Mouse (Mus musculus): ENCODE measurements around the gene Pdzph1. TPM values are rescaled to one million over a fixed set of nuclear protein-coding genes. Genes with fewer than 3 reads are reported as not detected.

Gene Pdzph1
- total RNA-seq (2017), result 0.34 and 4.0 TPM in 2 replicates

DNA sequence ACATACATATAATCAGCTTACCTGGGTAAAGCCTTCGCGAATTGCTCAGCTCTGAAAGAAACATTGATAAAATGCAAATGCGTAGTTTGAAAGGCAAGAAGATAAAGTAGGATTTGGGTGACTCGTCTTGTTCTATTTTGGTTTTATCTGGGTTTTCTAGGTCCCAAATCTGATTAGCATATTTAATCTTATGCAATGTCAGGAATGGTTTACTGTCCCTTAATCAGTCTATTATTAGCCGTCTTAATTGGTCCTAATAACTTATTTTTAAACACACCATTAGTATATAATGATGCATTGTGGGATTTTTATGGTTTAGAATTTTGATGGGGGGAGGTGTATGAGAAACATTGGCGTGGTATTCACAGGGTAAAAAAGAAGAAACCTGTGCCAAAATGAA is at the start of gene Pdzph1:
Pdzph1 (minus strand) TSS at position 101 of the 400 bp plus-strand sequence.
- no peak for ATAC-seq (replicated peaks; ENCODE audit: low read depth, poor library complexity, severe bottlenecking)

DNA sequence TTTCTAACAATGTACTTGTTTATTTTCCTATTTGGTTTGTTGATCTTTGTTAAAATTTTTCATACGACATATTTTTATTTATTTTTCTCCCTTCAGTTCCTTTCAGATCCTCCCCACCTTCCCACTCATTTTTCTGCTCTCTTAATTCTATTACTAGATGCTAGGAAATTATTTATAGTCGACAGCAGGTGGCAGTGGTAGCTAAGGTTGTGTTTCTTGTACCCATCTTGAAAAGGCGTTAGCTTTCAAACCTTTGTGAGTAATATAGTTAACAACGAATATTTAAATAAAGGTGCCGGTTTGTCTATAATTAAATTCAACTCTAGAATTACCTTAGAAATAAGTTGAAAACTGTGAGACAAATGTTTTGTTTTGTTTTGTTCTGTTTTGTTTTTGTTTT is 48.6 kb upstream of the Pdzph1 start:
- ATAC-seq (replicated peaks; ENCODE audit: low read depth, poor library complexity, severe bottlenecking), result peak; percentile 89

DNA sequence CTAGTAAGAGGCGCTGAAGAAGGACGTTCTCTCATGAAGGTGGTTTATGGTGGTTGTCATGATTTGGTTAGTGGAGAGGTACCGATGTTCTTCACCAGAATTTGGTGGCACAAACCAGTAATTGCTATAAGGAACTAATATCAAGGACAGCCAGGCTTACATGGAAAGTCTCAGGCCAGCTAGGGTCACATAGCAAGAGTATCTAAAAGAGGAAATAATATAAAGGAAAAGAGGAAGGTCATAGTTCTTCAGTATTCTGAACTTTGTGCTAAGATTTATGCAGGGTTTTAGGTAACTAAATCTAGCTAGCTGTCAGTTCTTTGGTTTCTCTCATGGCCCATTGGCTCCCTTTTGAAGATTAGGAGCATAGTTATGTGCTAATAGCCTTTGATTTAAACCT is 42.3 kb upstream of the Pdzph1 start:
- peak; percentile 68 for ATAC-seq (replicated peaks; ENCODE audit: low read depth, poor library complexity, severe bottlenecking)

DNA sequence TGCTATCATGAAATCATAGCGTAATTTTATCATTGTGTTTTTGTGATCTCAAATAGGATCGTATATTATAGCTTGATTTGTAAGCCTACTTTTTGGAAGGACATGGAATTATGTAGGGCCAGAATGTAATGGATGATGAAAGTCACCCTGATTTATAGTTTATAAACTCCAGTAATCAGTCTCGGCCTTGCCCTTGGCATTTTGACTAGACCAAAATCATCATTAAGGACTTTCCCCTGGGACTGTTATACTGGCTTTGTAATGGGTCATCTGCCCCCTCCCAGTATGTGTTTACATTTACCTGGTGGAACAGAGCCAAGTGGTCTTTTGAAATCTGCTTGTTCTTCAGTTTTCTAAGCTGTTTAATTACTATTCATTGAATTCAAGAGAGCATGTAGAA is 35.2 kb upstream of the Pdzph1 start:
- ATAC-seq (replicated peaks; ENCODE audit: low read depth, poor library complexity, severe bottlenecking), result no peak

DNA sequence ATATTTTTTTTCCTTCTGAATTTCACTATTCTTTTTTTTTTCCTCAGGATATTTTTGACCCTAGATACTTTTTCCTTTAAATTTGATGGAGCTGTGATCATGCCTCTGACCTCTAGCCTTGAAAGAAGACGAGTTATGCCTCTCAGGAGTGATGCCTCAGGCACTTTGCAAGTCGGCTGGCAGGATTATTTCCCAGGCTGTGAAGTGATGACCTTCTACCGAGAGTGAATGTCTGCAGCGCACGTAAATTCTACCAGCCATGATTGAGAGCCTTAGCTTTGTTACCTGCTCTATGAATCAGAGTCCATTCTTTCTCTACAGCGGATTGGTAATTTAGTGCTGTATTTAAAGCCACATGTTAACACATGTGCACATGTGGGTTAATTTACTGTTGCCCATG is 33.3 kb upstream of the Pdzph1 start:
- no peak for ATAC-seq (replicated peaks; ENCODE audit: low read depth, poor library complexity, severe bottlenecking)

DNA sequence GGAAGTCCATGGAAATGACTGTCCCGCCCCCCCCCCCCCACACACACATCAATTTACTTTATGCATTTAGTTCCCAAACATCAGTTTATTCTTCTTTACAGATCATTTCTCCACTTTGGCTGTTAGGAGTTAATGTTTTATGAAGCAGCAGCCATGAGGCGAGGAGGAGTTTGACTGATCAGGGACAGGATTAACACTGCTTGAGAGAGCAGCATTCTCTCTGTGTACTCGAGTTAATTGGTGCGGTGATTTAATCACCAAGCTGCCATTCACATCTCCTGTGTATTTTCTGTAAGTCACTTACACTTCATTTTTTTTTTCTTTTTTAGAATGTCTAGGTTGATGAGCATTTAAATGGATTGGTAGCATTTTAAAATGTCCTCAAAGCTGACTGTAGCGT is 32.8 kb upstream of the Pdzph1 start:
- no peak for ATAC-seq (replicated peaks; ENCODE audit: low read depth, poor library complexity, severe bottlenecking)

DNA sequence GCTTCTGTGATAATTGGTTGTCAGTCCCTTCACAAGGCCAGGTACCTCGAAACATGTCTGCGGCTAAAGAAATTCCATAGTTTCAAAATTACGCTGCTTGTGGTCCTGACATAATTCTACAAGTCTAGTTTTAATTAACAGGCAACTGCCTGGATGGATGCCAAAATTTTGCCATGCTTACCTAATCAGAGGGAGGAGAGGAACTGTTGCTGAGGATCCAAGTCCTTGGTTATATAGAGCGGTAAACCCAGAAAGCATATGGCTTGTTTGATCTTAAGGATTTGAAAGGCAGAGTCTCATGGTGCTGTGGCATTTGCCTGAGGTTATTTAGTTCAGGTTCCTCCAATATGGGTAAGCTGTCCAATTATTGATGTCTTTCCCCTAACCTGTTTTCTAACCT is 27.5 kb upstream of the Pdzph1 start:
- ATAC-seq (replicated peaks; ENCODE audit: low read depth, poor library complexity, severe bottlenecking), result no peak

DNA sequence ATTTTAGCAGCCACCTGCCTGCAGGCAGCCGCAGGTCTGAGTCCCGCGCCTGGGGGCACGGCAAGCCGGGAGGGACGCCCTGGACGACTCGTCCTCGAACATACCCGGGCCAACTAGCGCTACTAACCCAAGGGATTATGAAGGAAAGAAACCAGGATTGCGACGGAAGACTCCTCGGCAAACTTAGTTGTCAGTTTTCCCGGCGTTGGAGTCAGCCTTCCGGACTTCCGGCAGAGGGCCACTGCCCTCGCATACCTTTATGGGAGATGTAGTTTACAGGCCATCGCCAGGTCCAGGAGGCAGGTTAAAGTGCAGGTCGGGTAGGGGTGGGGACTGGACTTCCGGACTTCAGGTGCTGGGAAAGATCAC is 21.9 kb upstream of the Pdzph1 start, which contains the start of gene Nudt12:
Nudt12 (minus strand) TSS at position 282 of the 369 bp plus-strand sequence.
- peak; percentile 71 for ATAC-seq (replicated peaks; ENCODE audit: low read depth, poor library complexity, severe bottlenecking)

DNA sequence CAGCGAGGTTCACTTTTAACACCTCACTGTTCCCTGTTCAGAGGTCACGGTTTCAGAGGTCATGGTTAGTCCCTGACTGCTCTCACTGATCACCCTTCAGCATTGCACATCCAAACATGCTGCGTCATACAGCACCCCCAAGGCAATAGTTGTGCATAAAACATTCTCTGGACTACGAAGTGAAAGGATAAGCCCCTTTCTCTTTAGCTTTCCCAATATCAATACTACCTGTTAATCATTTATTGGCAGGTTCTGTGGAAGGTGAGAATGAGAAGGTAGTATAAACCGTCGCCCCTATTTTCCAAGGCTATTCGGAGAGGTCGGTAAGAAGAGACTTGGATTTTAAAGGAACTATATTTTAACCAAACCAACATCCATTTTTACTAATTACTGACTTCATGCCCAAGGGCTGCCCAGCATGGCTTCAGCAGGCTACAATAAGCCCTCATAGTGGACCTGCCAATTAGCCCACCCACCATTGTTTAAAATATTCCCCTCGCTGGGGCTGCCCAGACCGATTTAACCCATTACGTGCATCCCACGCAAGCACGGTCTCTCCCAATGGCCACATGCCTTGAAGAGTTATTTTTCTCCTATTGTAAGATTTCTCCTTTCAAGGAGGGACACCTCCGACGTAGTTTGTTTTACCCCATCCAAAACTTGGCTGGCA is 21.4 kb upstream of the Pdzph1 start:
- ATAC-seq (replicated peaks; ENCODE audit: low read depth, poor library complexity, severe bottlenecking), result peak; percentile 75

DNA sequence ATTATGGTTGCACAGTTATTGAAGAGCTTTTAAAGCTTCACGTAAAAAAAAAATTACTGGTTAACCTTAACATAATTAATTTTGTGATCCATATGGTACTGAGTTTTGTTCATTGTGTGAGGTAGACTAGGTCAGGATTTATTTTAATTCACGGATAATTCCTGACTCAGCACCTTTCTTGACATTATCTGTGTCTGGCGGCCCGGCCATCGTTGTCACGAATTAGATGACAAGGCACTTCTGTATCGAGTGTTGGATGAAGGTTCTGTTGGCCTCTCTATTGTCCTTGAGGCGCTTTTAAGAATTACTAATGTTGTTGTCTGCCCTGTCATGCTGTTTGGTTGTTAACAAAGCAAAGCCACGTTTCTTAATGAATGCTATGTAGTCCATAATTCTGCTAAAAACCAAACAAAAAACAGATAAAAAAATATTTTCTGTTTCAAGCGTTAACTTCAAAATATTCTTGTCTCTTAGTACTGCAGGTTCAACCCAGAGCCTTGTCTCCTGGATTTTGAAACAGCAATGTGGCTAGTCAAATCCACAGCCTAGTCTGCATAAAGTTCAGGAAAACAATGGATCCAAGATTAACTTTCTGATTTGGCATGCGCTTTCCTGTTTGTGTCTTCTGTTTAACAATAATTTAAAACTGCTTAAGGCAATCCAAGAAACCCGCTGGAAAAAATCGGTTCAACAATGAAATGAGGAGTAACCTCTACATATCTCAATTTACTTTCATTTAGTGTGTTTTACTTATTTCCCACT is 20.6 kb upstream of the Pdzph1 start:
- no peak for ATAC-seq (replicated peaks; ENCODE audit: low read depth, poor library complexity, severe bottlenecking)

DNA sequence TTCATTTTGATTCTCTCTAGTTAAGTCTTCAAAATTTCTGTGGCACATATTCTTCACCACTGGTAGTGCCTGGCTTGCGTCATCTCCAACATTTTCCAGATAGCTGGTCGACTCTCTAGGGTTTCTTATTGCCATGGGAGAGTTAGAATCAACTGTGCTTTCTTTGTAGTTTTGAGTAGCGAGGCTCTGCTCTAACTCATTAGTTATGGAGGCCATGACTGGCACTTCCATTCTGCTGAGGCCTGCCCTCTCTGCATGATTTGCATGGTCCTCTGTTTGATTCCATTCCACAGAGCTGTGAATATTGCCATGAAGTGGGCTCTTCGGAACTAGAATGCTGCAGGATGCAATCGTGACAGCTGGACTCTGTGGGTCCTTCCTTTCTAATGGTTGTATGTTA is 17.9 kb downstream of the Pdzph1 start:
- no peak for ATAC-seq (replicated peaks; ENCODE audit: low read depth, poor library complexity, severe bottlenecking)

DNA sequence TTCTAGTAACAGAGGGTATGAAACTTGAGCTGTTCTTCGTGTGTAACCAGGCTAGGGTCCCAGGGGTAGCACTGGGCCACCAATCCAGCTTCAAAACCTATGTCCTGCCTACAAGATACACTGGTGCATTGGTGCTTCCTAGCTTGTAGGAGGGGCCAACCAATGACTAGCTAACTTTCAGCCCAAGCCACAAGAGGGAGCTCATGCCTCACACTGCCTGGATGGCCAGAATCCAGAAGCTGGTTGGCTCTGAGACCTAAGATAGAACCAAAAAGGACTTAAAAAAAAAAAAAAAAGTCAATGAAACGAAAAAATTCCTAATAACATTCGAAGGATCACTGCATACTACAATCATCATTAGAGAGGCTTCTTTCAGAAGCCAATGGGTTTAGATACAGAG is 31.3 kb downstream of the Pdzph1 start:
- peak; percentile 99 for ATAC-seq (replicated peaks; ENCODE audit: low read depth, poor library complexity, severe bottlenecking)

DNA sequence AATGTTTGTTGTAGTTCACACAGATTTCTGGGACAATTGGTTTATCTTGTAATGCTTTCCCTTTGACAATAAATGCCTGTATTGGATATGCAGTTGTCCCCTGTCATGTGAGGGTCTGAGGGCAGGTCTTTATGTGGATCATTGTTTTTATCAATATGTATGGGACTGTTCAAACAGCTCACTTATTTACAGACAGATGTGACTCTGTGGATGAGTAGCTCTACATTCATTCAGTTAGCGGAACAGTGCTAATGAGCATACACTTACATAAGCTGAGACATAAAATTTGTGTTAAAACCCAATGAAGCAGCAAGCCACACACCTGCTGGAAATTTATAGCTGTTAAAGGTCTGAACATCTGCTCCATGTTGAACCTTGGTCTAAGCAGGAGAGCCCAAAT is 34.1 kb downstream of the Pdzph1 start:
- ATAC-seq (replicated peaks; ENCODE audit: low read depth, poor library complexity, severe bottlenecking), result no peak

DNA sequence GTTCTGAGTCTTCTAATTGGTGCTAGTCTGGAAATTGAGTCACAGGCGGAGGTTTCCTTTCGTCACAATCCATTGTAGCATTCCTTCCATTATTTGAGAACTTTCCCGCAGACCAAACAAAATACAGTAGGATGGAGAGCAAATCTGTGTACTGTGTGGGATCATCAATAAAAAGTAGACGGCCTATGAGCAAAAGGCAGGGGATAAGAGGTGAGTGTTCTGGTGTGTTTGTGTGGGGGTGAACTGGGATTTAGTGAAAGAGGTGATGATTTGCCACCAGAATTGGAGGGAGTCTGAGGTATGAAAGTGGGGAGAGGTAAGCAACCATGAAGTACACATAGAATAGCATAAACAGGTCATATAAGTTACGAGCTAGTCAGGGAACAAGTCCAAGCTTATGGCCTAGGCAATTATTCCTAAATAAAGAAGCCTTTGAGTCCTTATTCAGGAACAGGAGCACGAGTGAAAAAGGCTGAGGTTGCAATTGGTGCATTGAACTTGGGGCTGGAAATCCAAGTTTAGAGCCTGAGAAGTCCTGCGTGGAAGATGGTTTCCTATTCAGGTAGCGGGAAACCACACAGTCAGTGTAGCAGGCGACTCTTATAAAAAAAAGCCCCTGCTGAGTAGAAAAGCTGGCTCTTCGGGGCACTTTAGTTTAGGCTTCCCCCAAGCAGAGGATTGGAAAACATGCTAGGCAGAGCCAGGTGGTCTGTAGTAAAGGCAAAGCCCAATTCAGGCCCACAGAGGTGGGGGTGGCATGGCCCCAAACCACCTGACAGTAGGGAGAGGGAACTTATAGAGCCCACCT is 48.0 kb downstream of the Pdzph1 start:
- ATAC-seq (replicated peaks; ENCODE audit: low read depth, poor library complexity, severe bottlenecking), result no peak

DNA sequence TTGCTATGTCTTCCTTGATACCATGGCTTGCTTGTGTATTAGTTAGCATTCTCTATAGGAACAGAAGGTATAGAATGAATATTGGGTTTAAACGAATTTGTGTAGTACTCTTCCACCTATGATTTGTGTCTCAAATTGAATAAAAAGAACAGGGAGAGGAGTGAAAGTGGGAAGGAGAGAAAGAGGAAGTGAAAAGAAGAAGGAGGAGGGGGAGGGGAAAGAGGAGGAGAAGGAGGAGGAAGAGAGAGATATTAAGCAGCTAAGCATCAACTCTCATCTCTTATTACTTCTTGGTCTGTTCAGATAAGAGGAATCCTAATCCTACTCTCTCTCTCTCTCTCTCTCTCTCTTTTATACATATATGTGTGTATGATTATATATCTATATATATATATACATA is 52.6 kb downstream of the Pdzph1 start:
- 0 out of 2 replicates have a peak, but pooled peaks have one; percentile 39 for ATAC-seq (replicated peaks; ENCODE audit: low read depth, poor library complexity, severe bottlenecking)

DNA sequence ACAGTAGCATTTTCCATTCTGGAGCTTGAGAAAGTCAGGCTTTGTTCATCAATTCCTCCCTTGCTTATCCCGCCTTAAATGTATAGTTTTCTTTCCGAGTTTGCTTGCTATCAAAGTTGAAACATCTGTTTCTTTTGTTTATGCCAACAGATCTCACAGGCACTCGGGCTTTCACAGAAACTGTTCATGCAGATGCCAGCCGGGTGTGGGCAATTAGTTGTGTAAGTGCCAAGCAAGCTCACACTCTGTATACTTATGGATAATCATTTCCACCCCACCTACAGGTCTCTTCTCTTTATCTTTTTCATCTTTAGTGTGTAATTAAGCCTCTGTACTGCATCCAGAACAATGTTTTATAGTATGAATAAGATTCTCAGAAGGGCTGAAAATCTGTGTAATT is 53.6 kb downstream of the Pdzph1 start:
- peak; percentile 40; the same call in 1 of the 2 replicates for ATAC-seq (replicated peaks; ENCODE audit: low read depth, poor library complexity, severe bottlenecking)

DNA sequence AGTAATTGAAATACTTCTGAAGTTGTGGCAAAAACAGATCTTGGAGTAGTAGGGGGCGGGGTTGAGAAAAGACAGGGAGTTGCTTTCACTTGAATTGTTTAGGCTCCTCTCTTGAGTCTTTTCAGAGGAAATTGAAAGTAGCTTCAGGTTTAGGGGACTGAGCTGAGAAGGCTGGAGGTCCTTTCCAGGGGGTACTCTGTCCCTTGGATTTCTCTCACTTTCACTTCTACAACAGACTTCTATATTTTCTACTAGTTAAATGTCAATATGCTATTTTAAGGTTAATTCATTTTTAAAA is 58.2 kb downstream of the Pdzph1 start:
- ATAC-seq (replicated peaks; ENCODE audit: low read depth, poor library complexity, severe bottlenecking), result no peak

DNA sequence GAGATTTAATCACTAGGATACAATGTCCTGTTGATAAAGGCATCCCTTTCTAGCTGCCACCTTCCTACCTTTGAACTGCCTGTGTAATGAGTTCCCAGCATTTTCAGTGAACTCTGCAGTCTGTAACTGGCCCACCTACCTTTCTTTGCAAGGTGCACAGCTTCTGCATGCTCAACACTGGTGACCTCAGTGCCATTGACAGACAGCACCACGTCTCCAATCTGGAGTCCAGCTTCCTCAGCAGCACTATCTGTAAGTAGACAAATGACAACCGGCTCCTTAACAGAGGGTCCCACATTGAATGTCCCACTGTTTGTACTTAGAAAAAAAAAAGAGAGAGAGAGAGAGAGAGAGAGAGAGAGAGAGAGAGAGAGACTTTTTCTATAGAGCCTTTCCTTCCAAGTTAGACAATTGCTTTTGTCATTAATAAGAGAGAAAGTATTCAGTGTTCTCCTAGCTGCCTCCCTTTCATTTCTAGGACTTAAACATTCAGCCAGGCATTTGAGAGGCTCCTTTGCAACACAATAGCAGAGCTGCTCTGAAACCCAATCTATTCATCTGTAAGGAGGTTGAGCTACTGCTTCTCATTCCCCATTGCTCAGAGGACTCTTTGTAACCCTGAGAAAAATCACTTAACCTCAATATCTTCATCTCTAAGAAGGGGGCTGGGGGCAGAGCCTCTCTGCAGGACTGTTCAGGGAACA is 58.7 kb downstream of the Pdzph1 start:
- ATAC-seq (replicated peaks; ENCODE audit: low read depth, poor library complexity, severe bottlenecking), result 0 out of 2 replicates have a peak, but pooled peaks have one; percentile 36

DNA sequence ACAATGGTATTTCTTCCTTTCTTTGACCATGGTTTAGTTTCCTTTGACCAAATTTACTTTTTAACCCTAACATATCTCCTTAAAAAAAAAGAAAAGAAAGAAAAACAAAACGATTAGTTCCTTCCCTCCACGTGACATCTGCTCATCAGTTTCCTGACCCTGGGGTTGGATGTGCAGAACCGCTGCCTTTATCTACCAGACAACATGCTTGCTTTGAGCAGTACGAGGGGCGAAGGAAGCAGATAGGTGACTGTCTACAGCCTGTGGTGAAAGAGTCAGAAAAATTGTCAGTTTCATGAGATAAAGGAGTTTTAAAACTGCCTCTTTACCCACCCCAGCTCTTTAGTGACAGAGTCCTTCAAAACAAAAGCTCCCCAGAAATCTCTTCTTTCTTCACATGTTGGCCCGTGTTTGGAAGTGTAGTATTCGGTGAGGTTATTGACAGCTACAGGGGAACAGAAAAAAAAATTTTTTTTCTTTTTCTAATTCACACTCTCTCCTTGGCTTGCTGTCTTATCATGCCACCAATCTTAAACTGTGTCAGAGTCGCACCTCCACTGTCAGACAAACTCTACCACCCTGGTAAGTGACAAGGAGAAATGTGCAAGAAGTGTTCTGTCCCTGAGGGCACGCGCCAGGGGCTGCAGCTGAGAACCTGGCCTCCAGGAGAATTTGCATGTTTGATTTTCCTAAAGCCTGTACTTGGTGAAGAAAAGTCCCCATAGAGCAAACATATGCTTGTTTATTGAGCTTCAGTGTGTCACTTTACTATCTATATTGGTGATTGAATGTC is 66.2 kb downstream of the Pdzph1 start:
- peak; percentile 78 for ATAC-seq (replicated peaks; ENCODE audit: low read depth, poor library complexity, severe bottlenecking)
